ENCODE assay signal across 17 mouse cellular contexts in the genomic region with DNA sequence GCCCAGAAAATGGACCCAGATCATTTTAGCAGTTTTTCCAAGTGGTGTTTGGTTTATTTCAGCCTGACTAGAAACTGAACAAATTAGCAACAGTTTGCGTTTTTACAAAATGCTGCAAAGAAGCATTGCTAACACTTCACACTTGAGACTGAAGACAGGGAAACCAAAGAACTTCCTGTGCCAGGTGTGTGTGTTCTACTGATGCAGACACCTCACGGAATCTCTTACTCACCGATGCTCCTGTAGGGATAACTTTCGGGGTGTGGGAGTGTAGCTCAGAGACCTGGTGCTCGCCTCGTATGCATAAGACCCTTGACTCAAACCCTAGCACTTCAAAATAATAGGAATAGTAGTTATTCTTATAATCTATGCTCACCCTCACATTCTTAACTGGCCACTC.
"Had no signal": no experiment of that assay in that cellular context is flagged by ENCODE, and none has a peak within 500 bp of the region (broad histone marks: within the 10 kb centered on the region; RNA-seq: fewer than 3 reads in every experiment).

No protein-coding gene starts in this region.

- DNase-seq: kidney, adult 2 months; kidney, postnatal 25 days; layer of hippocampus, postnatal 36 days; liver, embryonic 13.5 days; lung, adult 2 months; lung, postnatal 14 days; lung, postnatal 4 days; midbrain, embryonic 14.5 days; retina, postnatal 1 day; right cerebral cortex, postnatal 25 days; spleen, adult 18-20 months; thymus, adult 2 months; thymus, postnatal 14 days had no signal

- H3K27ac ChIP-seq: kidney, postnatal 0 days; left cerebral cortex, adult 2 months; liver, embryonic 13.5 days; neural tube, embryonic 13.5 days; stomach, embryonic 15.5 days had no signal

- H3K4me3 ChIP-seq: left cerebral cortex, adult 2 months; liver, embryonic 13.5 days; neural tube, embryonic 13.5 days; stomach, embryonic 15.5 days had no signal
